Mouse (Mus musculus): ENCODE results near the gene Fam110a. TPM values are rescaled to one million over a fixed set of nuclear protein-coding genes. Genes with fewer than 3 reads are reported as not detected.

Gene Fam110a
- polyA plus RNA-seq, 1 experiment from 2014 or later: 6.3 TPM

- no peak overlapping the region for H3K4me2 ChIP-seq (ENCODE audit: low read depth, low read length)
- TF ChIP-seq EP300 (IDR thresholded peaks at IDR 0.05; ENCODE audit: low read depth): no peak
- TF ChIP-seq CTCF (IDR thresholded peaks at IDR 0.05; ENCODE audit: low read depth): no peak
- H3K27ac ChIP-seq (ENCODE audit: low read depth): no peak overlapping the region
- H3K9ac ChIP-seq (replicated peaks): no peak overlapping the region
- ATAC-seq: no peak
- peaks cover 5% of the 10 kb centered on the region; the same call in 1 of the 2 replicates for H3K4me1 ChIP-seq (ENCODE audit: insufficient read depth)
- no peak overlapping the region for H3K4me3 ChIP-seq (ENCODE audit: low read depth, low read length)
- H3K36me3 ChIP-seq (replicated peaks; ENCODE audit: insufficient read depth, low read length): no peaks in the 10 kb centered on the region
- 82% methylated on average over 9 of the region's 9 CpGs for WGBS (ENCODE audit: insufficient replicate concordance)
- no peak for DNase-seq
- no peaks in the 10 kb centered on the region for H3K27me3 ChIP-seq (ENCODE audit: insufficient read depth, low read length)
- no peaks in the 10 kb centered on the region for H3K9me3 ChIP-seq (ENCODE audit: low read length)
These were observed 36.6 kb upstream of the Fam110a start for GRCm38 (mm10) chr2:152016666-152017065.

- DNase-seq (no peak), ATAC-seq (no peak)
- Histone ChIP-seq H3K27me3 (ENCODE audit: insufficient read depth, low read length) (no peaks in the 10 kb centered on the region), H3K9ac (replicated peaks) (no peak overlapping the region), H3K4me1 (ENCODE audit: insufficient read depth) (peaks cover 6% of the 10 kb centered on the region; the same call in 1 of the 2 replicates), H3K4me3 (ENCODE audit: low read depth, low read length) (no peak overlapping the region), H3K36me3 (replicated peaks; ENCODE audit: insufficient read depth, low read length) (no peaks in the 10 kb centered on the region), H3K9me3 (ENCODE audit: low read length) (no peaks in the 10 kb centered on the region), H3K4me2 (ENCODE audit: low read depth, low read length) (no peak overlapping the region), H3K27ac (ENCODE audit: low read depth) (no peak overlapping the region)
- 44% methylated on average over 4 of the region's 4 CpGs for WGBS (ENCODE audit: insufficient replicate concordance)
- TF ChIP-seq EP300 (IDR thresholded peaks at IDR 0.05; ENCODE audit: low read depth) (no peak), CTCF (IDR thresholded peaks at IDR 0.05; ENCODE audit: low read depth) (no peak)
These were observed 36.0 kb upstream of the Fam110a start for GRCm38 (mm10) chr2:152015997-152016396.

- 50% methylated on average over 2 of the region's 2 CpGs for WGBS (ENCODE audit: insufficient replicate concordance)
- H3K4me3 ChIP-seq (ENCODE audit: low read depth, low read length): no peak overlapping the region
- DNase-seq (no peak), ATAC-seq (no peak)
- no peak overlapping the region for H3K9ac ChIP-seq (replicated peaks)
- H3K4me1 ChIP-seq (ENCODE audit: insufficient read depth): peaks cover 6% of the 10 kb centered on the region; the same call in 1 of the 2 replicates
- no peaks in the 10 kb centered on the region for H3K27me3 ChIP-seq (ENCODE audit: insufficient read depth, low read length)
- H3K36me3 ChIP-seq (replicated peaks; ENCODE audit: insufficient read depth, low read length): no peaks in the 10 kb centered on the region
- H3K4me2 ChIP-seq (ENCODE audit: low read depth, low read length): no peak overlapping the region
- H3K9me3 ChIP-seq (ENCODE audit: low read length): no peaks in the 10 kb centered on the region
- no peak overlapping the region for H3K27ac ChIP-seq (ENCODE audit: low read depth)
- TF ChIP-seq EP300 (IDR thresholded peaks at IDR 0.05; ENCODE audit: low read depth) (no peak), CTCF (IDR thresholded peaks at IDR 0.05; ENCODE audit: low read depth) (no peak)
These were observed 32.7 kb upstream of the Fam110a start for GRCm38 (mm10) chr2:152012701-152013100.

GRCm38 (mm10) chr2:152012222-152012621 is 32.2 kb upstream of the Fam110a start:
- Histone ChIP-seq H3K9ac (replicated peaks) (no peak overlapping the region), H3K4me2 (ENCODE audit: low read depth, low read length) (no peak overlapping the region), H3K27me3 (ENCODE audit: insufficient read depth, low read length) (no peaks in the 10 kb centered on the region), H3K27ac (ENCODE audit: low read depth) (no peak overlapping the region), H3K4me1 (ENCODE audit: insufficient read depth) (peaks cover 6% of the 10 kb centered on the region; the same call in 1 of the 2 replicates), H3K4me3 (ENCODE audit: low read depth, low read length) (no peak overlapping the region), H3K9me3 (ENCODE audit: low read length) (no peaks in the 10 kb centered on the region), H3K36me3 (replicated peaks; ENCODE audit: insufficient read depth, low read length) (no peaks in the 10 kb centered on the region)
- 48% methylated on average over 4 of the region's 4 CpGs for WGBS (ENCODE audit: insufficient replicate concordance)
- DNase-seq (no peak), ATAC-seq (peak; percentile 23; the same call in 1 of the 2 replicates)
- TF ChIP-seq CTCF (IDR thresholded peaks at IDR 0.05; ENCODE audit: low read depth) (no peak), EP300 (IDR thresholded peaks at IDR 0.05; ENCODE audit: low read depth) (no peak)

GRCm38 (mm10) chr2:152011724-152012123 is 31.7 kb upstream of the Fam110a start:
- Histone ChIP-seq H3K27me3 (ENCODE audit: insufficient read depth, low read length) (no peaks in the 10 kb centered on the region), H3K4me1 (ENCODE audit: insufficient read depth) (peaks cover 6% of the 10 kb centered on the region; the same call in 1 of the 2 replicates), H3K9ac (replicated peaks) (no peak overlapping the region), H3K4me3 (ENCODE audit: low read depth, low read length) (no peak overlapping the region), H3K27ac (ENCODE audit: low read depth) (no peak overlapping the region), H3K4me2 (ENCODE audit: low read depth, low read length) (no peak overlapping the region), H3K9me3 (ENCODE audit: low read length) (no peaks in the 10 kb centered on the region), H3K36me3 (replicated peaks; ENCODE audit: insufficient read depth, low read length) (no peaks in the 10 kb centered on the region)
- TF ChIP-seq CTCF (IDR thresholded peaks at IDR 0.05; ENCODE audit: low read depth) (peak; percentile 33; the same call in 1 of the 2 replicates), EP300 (IDR thresholded peaks at IDR 0.05; ENCODE audit: low read depth) (no peak)
- ATAC-seq (peak; percentile 33; the same call in 1 of the 2 replicates), DNase-seq (no peak)
- WGBS (ENCODE audit: insufficient replicate concordance): 45% methylated on average over 2 of the region's 2 CpGs

GRCm38 (mm10) chr2:152010661-152011060 is 30.6 kb upstream of the Fam110a start:
- no peak overlapping the region for H3K27ac ChIP-seq (ENCODE audit: low read depth)
- TF ChIP-seq EP300 (IDR thresholded peaks at IDR 0.05; ENCODE audit: low read depth) (no peak), CTCF (IDR thresholded peaks at IDR 0.05; ENCODE audit: low read depth) (no peak)
- WGBS (ENCODE audit: insufficient replicate concordance): 72% methylated on average over 7 of the region's 7 CpGs
- H3K9ac ChIP-seq (replicated peaks): no peak overlapping the region
- ATAC-seq (no peak), DNase-seq (no peak)
- no peak overlapping the region for H3K4me2 ChIP-seq (ENCODE audit: low read depth, low read length)
- H3K9me3 ChIP-seq (ENCODE audit: low read length): no peaks in the 10 kb centered on the region
- peaks cover 6% of the 10 kb centered on the region; the same call in 1 of the 2 replicates for H3K4me1 ChIP-seq (ENCODE audit: insufficient read depth)
- H3K36me3 ChIP-seq (replicated peaks; ENCODE audit: insufficient read depth, low read length): no peaks in the 10 kb centered on the region
- no peak overlapping the region for H3K4me3 ChIP-seq (ENCODE audit: low read depth, low read length)
- no peaks in the 10 kb centered on the region for H3K27me3 ChIP-seq (ENCODE audit: insufficient read depth, low read length)
